Mouse (Mus musculus) brain, embryonic 14.5 days (tissue): ENCODE measurements around the gene Lgals12.

ENCODE experiments used
- CTCF ChIP-seq: fragments of 200-500 bp; IDR thresholded peaks from 2 replicates; pipeline ENCODE4 v1.5.1; 2012; ENCODE audit warnings: inconsistent platforms, mild to moderate bottlenecking, moderate library complexity, borderline replicate concordance; ENCODE audit not compliant: insufficient read depth, insufficient read length; ENCODE audit errors: extremely low read depth
- POLR2A ChIP-seq: fragments of 200-500 bp; IDR thresholded peaks from 2 replicates; pipeline ENCODE4 v1.6.1; 2012; ENCODE audit warnings: mild to moderate bottlenecking, inconsistent platforms, borderline replicate concordance; ENCODE audit not compliant: poor library complexity, insufficient read depth, insufficient read length, severe bottlenecking; ENCODE audit errors: extremely low read depth

DNA sequence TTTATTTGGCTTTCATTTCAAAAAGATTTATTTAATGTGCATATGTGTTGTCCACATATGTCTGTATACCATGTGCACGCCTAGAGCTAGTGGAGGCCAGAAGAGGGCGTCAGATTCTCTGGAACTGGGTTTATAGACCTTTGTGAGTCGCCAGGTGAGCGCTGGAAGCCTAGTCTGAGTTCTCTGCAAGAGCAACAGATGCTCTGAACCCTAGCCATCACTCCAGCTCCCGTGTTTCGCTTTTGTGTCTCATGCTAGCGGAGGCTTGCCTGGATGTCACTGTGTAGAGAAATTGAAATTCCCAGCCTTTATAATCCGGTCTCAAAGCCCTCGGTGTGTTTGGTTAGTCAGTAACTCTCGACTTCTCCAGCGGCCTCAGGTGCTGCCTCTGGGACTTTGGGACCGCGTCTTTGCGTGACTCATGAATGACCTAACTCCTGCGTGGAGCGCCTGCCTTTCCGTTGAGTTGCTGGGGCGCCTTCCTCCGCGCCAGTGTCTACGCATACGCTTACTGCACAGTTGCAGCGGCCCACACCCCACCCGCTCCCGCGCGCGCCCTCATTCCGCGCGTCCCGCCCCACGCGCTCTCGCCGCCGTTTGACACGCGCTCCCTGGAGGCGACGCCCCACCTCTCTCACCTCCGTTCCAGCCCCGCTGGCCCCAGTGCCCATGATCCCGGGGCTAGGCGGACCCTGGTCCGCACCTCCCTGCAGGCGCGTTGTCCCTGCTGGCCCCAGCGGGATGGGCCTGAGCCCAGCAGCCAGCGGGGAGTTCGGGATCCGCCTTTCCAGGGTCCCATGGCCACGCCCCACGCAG lies 5.2 kb upstream of the Lgals12 start, which contains the start of gene Hrasls5:
- peak; percentile 14; the same call in 1 of the 2 replicates for TF ChIP-seq CTCF
- TF ChIP-seq POLR2A: no peak
